Mouse (Mus musculus): ENCODE results near the gene Spsb3. TPM values are rescaled to one million over a fixed set of nuclear protein-coding genes. Genes with fewer than 3 reads are reported as not detected.

The Spsb3 gene
- polyA plus RNA-seq, 1 experiment, result 47.2 TPM

DNA sequence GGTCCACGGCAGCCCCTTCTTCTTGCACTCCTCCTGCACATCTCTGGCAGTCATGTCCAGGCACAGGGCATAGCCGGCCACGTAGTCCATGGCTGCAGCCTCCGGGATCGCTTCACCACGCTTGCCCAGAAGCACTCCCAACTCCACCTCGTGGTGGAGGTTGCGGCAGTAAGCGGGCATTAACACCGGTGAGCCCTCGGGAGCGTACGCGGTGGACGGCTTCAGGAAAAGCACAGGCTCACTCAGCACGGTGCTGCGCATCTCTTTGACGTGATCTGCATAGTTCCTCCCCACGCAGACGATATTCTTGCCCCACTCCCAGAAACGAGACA, 36.7 kb upstream of the Spsb3 start:
- Histone ChIP-seq H3K4me3 (replicated peaks; ENCODE audit: control insufficient read depth, low read depth, low read length) (peak overlapping the region; percentile 93), H3K27ac (ENCODE audit: control insufficient read depth, insufficient read depth, low read depth, low read length, poor library complexity) (peak overlapping the region; percentile 96), H3K4me1 (ENCODE audit: control insufficient read depth, insufficient read depth, low read length) (no peaks in the 10 kb centered on the region; the same call in 1 of the 2 replicates)
- WGBS, result under 1% methylated on average over 21 of the region's 21 CpGs
- TF ChIP-seq CTCF (IDR thresholded peaks at IDR 0.05; ENCODE audit: control insufficient read depth, insufficient read depth, low read length), result peak; percentile 32; the same call in 1 of the 2 replicates
- no peak; the same call in 1 of the 2 replicates for TF ChIP-seq POLR2A (IDR thresholded peaks at IDR 0.05; ENCODE audit: borderline replicate concordance, control insufficient read depth, low read depth, low read length)

DNA sequence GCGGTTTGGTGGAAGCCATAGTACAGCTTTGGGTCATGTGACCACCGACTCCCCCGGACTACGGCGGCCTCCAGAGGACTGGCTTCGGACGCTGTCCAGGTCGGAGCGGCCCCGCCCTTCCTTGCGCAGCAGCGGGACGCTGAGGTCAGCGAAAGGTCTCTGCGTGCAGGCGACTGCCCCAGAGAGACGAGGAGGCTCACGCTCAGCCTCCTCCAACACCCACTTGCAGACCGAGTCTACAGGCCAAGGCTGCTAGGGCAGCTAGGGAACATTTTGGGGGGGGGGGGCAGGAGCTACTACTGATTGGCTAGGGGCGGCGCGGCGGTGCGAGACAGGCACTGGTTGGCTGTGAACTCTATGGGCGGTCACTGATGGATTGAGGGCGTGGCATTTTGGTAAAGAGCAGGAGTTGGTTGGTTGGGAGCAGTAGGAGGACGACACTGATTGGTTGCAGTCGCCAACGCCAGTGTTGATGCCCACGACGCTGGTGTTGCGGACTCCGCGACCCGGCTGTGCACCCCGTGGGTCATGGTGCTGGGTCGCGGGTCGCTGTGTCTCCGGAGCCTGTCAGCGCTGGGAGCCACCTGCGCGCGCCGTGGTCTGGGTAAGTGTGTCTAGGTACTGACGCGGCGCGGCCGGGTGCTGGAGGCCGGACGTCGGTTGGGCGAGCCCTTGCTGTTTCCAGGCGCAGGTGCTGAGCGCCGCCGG, 36.2 kb upstream of the Spsb3 start, which contains the start of gene Fahd1:
Fahd1 (minus strand) TSS at position 300 of the 708 bp plus-strand sequence.
- H3K27ac ChIP-seq (ENCODE audit: control insufficient read depth, insufficient read depth, low read depth, low read length, poor library complexity), result peak within 1 kb of the TSS; percentile 96
- WGBS, result under 1% methylated on average over 58 of the region's 58 CpGs
- no peaks in the 10 kb centered on the region; the same call in 1 of the 2 replicates for H3K4me1 ChIP-seq (ENCODE audit: control insufficient read depth, insufficient read depth, low read length)
- H3K4me3 ChIP-seq (replicated peaks; ENCODE audit: control insufficient read depth, low read depth, low read length), result peak within 1 kb of the TSS; percentile 93
- TF ChIP-seq CTCF (IDR thresholded peaks at IDR 0.05; ENCODE audit: control insufficient read depth, insufficient read depth, low read length), result no peak
- peak; percentile 91 for TF ChIP-seq POLR2A (IDR thresholded peaks at IDR 0.05; ENCODE audit: borderline replicate concordance, control insufficient read depth, low read depth, low read length)

DNA sequence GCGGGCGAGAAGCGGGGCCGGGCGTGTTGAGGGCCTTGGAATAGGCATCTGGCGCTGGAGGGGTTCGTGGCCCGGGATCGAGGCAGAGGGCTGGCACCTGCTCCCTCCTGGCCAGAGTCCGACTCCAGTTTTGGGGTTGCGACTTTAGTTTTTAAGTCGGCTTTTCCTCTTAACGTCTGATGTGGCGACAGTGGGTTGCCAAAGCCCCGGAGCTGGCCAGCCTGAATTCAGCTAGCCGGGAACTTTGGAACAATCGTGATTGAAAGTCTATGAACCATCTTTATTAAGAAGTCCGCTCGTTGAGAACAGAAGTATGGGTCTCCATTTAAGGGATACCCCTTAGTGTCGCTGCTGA, 35.7 kb upstream of the Spsb3 start:
- H3K4me3 ChIP-seq (replicated peaks; ENCODE audit: control insufficient read depth, low read depth, low read length), result peak overlapping the region; percentile 88
- WGBS, result under 1% methylated on average over 20 of the region's 20 CpGs
- peak overlapping the region; percentile 96 for H3K27ac ChIP-seq (ENCODE audit: control insufficient read depth, insufficient read depth, low read depth, low read length, poor library complexity)
- H3K4me1 ChIP-seq (ENCODE audit: control insufficient read depth, insufficient read depth, low read length), result no peaks in the 10 kb centered on the region; the same call in 1 of the 2 replicates
- TF ChIP-seq CTCF (IDR thresholded peaks at IDR 0.05; ENCODE audit: control insufficient read depth, insufficient read depth, low read length) (no peak), POLR2A (IDR thresholded peaks at IDR 0.05; ENCODE audit: borderline replicate concordance, control insufficient read depth, low read depth, low read length) (no peak)

DNA sequence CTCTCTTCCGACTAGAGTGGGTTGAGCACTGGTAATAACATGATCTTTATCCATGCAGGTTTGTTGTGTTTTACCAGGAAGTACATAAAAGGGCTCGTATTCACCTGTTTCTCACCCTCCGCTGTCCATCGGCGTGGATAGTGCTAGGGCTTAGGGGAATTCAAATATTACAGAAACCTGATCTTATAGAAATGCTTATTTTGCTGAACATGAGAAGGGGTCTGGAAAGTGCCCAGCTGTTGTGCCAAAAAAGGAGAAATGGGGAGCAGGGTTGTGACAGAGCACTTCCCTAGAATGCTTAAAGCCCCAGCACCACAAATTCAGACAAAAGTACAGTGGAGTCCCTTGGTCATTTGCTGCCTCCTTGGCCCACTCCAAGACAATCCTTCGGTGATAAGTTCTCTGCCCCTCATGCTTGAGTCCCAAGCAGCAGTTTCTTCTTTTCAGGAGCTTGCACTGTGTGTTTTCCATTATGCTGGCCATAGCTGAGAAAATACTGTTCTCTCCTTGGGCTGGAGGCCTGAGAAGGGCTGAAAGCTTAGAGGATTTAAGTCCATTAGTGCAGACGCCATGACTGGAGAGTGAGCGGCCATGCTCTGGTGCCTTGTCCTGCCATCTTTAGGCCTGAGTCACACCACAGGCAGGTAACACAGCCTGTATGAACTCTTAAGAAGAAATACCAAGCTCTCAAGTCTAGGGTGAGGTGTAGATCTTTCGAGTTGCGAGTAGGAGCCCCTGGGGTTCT, 34.9 kb upstream of the Spsb3 start:
- H3K27ac ChIP-seq (ENCODE audit: control insufficient read depth, insufficient read depth, low read depth, low read length, poor library complexity), result no peak overlapping the region; the same call in none of the 2 replicates
- TF ChIP-seq POLR2A (IDR thresholded peaks at IDR 0.05; ENCODE audit: borderline replicate concordance, control insufficient read depth, low read depth, low read length) (no peak), CTCF (IDR thresholded peaks at IDR 0.05; ENCODE audit: control insufficient read depth, insufficient read depth, low read length) (no peak)
- H3K4me3 ChIP-seq (replicated peaks; ENCODE audit: control insufficient read depth, low read depth, low read length), result peak overlapping the region; percentile 88
- no peaks in the 10 kb centered on the region; the same call in 1 of the 2 replicates for H3K4me1 ChIP-seq (ENCODE audit: control insufficient read depth, insufficient read depth, low read length)
- WGBS, result 70% methylated on average over 10 of the region's 10 CpGs

DNA sequence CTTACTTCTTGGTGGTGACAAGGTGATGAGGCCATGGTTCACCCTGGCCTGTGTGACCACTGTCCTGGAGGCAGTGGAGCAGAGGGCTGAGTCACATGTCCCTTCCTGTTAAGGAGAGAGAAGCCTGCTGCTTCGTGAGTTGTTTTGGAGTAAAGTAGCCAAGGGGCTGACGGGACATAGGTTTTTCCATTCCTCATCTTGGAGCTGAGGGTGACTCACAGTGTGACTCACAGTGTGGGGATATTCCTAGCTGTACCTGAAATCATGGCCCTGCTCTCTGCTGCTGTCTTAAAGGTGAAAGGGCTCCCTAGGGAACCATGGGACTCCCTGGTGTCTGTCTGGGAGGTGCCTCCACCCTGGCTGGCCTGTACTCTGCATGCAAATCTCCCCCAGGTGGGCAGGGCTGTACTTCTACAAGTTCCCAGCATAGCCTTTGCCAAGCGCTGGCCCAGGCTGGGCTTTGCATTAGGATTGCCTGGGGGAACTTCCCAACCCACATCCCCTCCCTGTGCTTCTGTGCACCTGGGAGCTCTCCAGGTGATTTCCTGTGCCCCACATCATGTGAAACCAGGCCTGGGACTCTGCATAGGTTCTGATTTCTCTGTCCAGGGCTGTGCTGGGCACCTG, 30.5 kb upstream of the Spsb3 start:
- WGBS, result 86% methylated on average over 3 of the region's 3 CpGs
- no peak overlapping the region for H3K27ac ChIP-seq (ENCODE audit: control insufficient read depth, insufficient read depth, low read depth, low read length, poor library complexity)

DNA sequence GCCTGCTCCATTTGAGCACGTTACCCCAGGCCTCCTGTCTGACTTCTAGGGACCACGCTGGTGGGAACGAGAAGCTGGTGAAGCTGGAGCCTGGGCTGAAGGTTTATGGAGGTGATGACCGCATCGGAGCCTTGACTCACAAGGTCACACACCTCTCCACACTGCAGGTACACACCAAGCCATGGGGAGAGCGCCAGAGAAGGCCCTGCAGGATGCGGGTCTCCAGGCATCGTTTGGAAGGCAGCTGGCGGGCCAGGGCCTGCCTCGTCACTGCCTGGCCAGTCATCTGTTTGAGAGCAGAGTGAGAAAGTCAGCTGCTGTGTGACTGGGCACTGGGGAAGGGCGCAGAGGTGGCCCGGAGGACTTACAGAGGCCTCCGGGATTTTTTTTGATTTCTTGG, 29.9 kb upstream of the Spsb3 start:
- Histone ChIP-seq H3K4me3 (replicated peaks; ENCODE audit: control insufficient read depth, low read depth, low read length) (no peak overlapping the region), H3K27ac (ENCODE audit: control insufficient read depth, insufficient read depth, low read depth, low read length, poor library complexity) (no peak overlapping the region), H3K4me1 (ENCODE audit: control insufficient read depth, insufficient read depth, low read length) (peaks cover 3% of the 10 kb centered on the region; the same call in 1 of the 2 replicates)
- WGBS, result 94% methylated on average over 13 of the region's 13 CpGs
- no peak for TF ChIP-seq CTCF (IDR thresholded peaks at IDR 0.05; ENCODE audit: control insufficient read depth, insufficient read depth, low read length)
- no peak for TF ChIP-seq POLR2A (IDR thresholded peaks at IDR 0.05; ENCODE audit: borderline replicate concordance, control insufficient read depth, low read depth, low read length)

More for the DNA sequence above, 30.5 kb upstream of the Spsb3 start:
- Histone ChIP-seq H3K4me1 (ENCODE audit: control insufficient read depth, insufficient read depth, low read length) (peaks cover 3% of the 10 kb centered on the region; the same call in 1 of the 2 replicates), H3K4me3 (replicated peaks; ENCODE audit: control insufficient read depth, low read depth, low read length) (no peak overlapping the region)
- no peak for TF ChIP-seq POLR2A (IDR thresholded peaks at IDR 0.05; ENCODE audit: borderline replicate concordance, control insufficient read depth, low read depth, low read length)
- TF ChIP-seq CTCF (IDR thresholded peaks at IDR 0.05; ENCODE audit: control insufficient read depth, insufficient read depth, low read length), result no peak

DNA sequence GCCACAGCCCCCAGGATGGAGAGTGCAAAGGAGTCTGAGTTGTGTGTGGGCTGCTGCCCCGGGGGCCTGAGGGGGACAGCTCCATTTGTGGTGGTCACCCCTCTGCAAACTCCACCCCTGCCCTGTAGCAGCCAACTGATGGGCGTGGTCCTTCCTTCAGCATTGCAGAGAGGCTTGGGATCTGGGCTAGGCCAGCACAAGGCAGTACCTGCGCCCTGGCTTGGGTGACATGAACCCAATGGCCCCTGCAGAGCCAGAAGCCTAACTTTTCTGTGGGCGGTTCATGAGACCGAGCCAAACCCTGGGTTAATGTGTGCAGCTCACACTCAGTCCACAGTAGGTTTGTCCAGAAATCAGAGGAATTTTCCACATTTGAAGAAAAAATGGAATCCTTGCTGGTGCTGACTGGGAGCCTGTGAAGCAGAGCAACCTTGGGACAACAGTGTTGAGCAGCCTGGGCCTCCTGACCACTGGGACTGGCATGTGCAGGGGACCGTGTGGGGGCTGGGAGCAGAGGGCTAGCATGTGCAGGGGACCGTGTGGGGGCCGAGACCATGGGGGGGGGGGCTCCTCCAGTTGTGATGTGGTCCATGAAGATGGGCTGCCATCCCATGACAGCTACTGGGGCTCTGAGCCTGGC, 28.5 kb upstream of the Spsb3 start:
- Histone ChIP-seq H3K4me1 (ENCODE audit: control insufficient read depth, insufficient read depth, low read length) (peaks cover 3% of the 10 kb centered on the region; the same call in 1 of the 2 replicates), H3K27ac (ENCODE audit: control insufficient read depth, insufficient read depth, low read depth, low read length, poor library complexity) (peak overlapping the region; percentile 69), H3K4me3 (replicated peaks; ENCODE audit: control insufficient read depth, low read depth, low read length) (no peak overlapping the region)
- WGBS, result 71% methylated on average over 8 of the region's 8 CpGs
- no peak for TF ChIP-seq CTCF (IDR thresholded peaks at IDR 0.05; ENCODE audit: control insufficient read depth, insufficient read depth, low read length)
- 0 out of 2 replicates have a peak, but pooled peaks have one; percentile 18 for TF ChIP-seq POLR2A (IDR thresholded peaks at IDR 0.05; ENCODE audit: borderline replicate concordance, control insufficient read depth, low read depth, low read length)

Measured in bone marrow, adult 2 months (tissue).